Mouse (Mus musculus): ENCODE measurements around the gene Ctsw. TPM values are rescaled to one million over a fixed set of nuclear protein-coding genes. Genes with fewer than 3 reads are reported as not detected.
"Not testable (repeated sequence)": the region's sequence is repeated elsewhere in the genome, so short reads cannot be mapped to it uniquely, and the experiment has no call there.

Gene Ctsw
- polyA plus RNA-seq, 1 experiment, result not detected

DNA sequence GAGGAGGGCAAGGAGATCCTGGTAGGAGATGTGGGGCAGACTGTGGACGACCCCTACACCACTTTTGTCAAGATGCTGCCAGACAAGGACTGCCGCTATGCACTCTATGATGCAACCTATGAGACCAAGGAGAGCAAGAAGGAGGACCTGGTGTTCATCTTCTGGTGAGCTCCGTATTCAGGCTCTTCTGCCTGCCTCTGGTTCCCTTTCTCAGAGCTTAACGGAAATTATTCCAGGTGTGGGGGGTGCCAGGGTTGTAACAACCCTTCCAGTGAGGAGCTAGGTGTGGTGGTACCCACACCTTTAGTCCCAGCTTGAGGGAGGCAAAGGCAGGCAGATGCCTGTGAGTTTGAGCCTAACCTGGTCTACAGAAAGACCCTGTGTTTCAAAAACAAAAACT, 24.3 kb upstream of the Ctsw start:
- TF ChIP-seq POLR2A (IDR thresholded peaks at IDR 0.05; ENCODE audit: control insufficient read depth, low read depth, low read length) (no peak), CTCF (IDR thresholded peaks at IDR 0.05; ENCODE audit: control insufficient read depth, insufficient read depth, insufficient replicate concordance, low read depth, low read length) (no peak)
- Histone ChIP-seq H3K27ac (ENCODE audit: control insufficient read depth, insufficient read depth, low read depth, low read length) (peak overlapping the region; percentile 28; the same call in 1 of the 2 replicates), H3K4me3 (ENCODE audit: control insufficient read depth, low read depth, low read length) (peak overlapping the region; percentile 44), H3K4me1 (ENCODE audit: control insufficient read depth, insufficient read depth, low read length) (peaks cover 5% of the 10 kb centered on the region), H3K36me3 (ENCODE audit: control insufficient read depth, insufficient read depth, low read length) (no peaks in the 10 kb centered on the region; the same call in none of the 2 replicates), H3K27me3 (ENCODE audit: control insufficient read depth, insufficient read depth, low read length) (no peaks in the 10 kb centered on the region)

DNA sequence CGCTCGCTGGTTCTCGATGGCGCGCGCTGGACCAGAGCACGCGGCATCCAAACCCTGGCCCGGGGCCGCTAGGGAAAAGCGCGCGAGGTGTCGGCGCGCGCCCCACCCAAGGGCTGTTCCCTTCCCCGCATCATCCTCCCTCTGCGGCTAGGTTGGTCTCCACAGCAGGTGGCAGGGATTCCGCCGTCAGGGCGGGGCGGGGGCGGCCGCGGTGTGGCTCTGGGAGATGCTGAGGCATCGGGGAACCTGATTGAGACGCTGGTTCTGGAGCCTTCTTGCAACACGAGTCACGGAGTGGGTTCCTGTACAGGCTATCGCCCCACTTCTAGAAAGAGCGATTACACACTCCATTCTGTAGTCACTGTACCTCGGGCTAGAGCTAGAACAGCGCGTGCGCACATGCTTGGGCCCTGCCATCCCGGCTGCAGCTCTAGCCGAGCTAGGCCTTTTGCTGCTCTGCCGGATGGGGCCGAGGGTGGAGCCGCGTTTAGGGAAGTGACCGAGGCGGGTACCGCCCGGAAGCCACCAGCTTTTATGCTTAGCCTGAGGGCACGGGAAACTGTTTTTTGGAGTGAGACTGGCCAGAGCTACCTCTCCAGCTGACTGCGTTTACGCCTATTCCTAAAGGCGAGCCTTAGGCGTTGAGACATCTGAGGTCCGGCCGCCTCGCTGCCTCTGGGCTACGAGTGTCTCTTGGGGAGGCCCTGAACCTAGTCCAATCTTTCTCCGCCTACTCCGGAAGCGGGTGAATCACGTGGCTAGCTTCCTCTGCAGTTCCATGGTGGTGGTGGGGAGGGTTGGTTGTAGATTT, 22.8 kb upstream of the Ctsw start:
- Histone ChIP-seq H3K27ac (ENCODE audit: control insufficient read depth, insufficient read depth, low read depth, low read length) (peak overlapping the region; percentile 96), H3K27me3 (ENCODE audit: control insufficient read depth, insufficient read depth, low read length) (no peaks in the 10 kb centered on the region), H3K36me3 (ENCODE audit: control insufficient read depth, insufficient read depth, low read length) (no peaks in the 10 kb centered on the region; the same call in none of the 2 replicates), H3K4me3 (ENCODE audit: control insufficient read depth, low read depth, low read length) (peak overlapping the region; percentile 90), H3K4me1 (ENCODE audit: control insufficient read depth, insufficient read depth, low read length) (peaks cover 7% of the 10 kb centered on the region)
- no peak for TF ChIP-seq CTCF (IDR thresholded peaks at IDR 0.05; ENCODE audit: control insufficient read depth, insufficient read depth, insufficient replicate concordance, low read depth, low read length)
- TF ChIP-seq POLR2A (IDR thresholded peaks at IDR 0.05; ENCODE audit: control insufficient read depth, low read depth, low read length), result peak; percentile 52

DNA sequence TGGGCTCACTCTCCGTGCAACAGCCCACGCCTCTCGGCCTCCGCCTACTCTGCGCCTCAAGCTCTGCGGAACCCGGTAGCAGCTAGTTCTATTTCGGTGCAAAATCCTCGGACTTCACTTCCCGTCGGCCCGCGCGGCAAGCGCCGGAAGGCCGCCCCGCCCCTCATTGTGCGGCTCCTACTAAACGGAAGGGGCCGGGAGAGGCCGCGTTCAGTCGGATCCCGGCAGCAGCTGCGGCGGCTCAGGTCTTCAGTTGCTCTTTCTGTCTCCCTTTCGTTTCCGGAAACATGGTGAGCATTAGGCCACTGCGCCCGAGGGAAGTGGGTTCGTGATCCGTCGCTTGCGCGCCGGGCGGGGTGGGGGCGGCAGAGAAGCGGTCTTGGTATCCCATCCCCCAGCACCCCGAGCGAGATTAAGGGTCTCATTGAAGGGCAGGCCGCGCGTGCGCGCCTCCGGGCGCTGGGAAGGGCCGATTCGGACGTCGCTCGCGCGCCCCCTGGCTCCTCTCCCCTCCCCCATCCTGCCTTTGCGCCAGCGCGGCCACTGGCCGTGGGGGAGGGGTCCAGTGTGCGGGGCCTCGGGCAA, 22.1 kb upstream of the Ctsw start, which contains the start of gene Cfl1:
Cfl1 (plus strand) TSS at position 143 of the 585 bp plus-strand sequence.
- peaks cover 7% of the 10 kb centered on the region for H3K4me1 ChIP-seq (ENCODE audit: control insufficient read depth, insufficient read depth, low read length)
- H3K4me3 ChIP-seq (ENCODE audit: control insufficient read depth, low read depth, low read length), result peak within 1 kb of the TSS; percentile 90
- no peaks in the 10 kb centered on the region; the same call in none of the 2 replicates for H3K36me3 ChIP-seq (ENCODE audit: control insufficient read depth, insufficient read depth, low read length)
- no peaks in the 10 kb centered on the region for H3K27me3 ChIP-seq (ENCODE audit: control insufficient read depth, insufficient read depth, low read length)
- H3K27ac ChIP-seq (ENCODE audit: control insufficient read depth, insufficient read depth, low read depth, low read length), result peak within 1 kb of the TSS; percentile 96
- TF ChIP-seq CTCF (IDR thresholded peaks at IDR 0.05; ENCODE audit: control insufficient read depth, insufficient read depth, insufficient replicate concordance, low read depth, low read length) (no peak), POLR2A (IDR thresholded peaks at IDR 0.05; ENCODE audit: control insufficient read depth, low read depth, low read length) (peak; percentile 95)

DNA sequence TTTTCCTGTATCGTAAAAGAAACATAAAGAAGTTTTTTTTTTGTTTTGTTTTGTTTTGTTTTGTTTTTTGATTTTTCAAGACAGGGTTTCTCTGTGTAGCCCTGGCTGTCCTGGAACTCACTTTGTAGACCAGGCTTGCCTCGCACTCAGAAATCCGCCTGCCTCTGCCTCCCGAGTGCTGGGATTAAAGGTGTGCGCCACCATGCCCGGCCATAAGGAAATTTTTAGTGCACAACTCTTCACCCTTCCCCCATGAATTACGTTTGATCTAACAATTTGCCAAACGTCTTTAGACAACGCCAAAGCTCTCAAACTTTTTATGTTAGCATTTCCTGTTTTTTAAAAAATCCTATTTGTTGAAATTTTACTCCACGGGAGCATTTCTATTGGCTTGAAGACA, 21.4 kb upstream of the Ctsw start:
- H3K36me3 ChIP-seq (ENCODE audit: control insufficient read depth, insufficient read depth, low read length); H3K27me3 ChIP-seq (ENCODE audit: control insufficient read depth, insufficient read depth, low read length); H3K4me1 ChIP-seq (ENCODE audit: control insufficient read depth, insufficient read depth, low read length): not testable (repeated sequence)
- H3K27ac ChIP-seq (ENCODE audit: control insufficient read depth, insufficient read depth, low read depth, low read length), result peak overlapping the region; percentile 96
- H3K4me3 ChIP-seq (ENCODE audit: control insufficient read depth, low read depth, low read length), result peak overlapping the region; percentile 67

DNA sequence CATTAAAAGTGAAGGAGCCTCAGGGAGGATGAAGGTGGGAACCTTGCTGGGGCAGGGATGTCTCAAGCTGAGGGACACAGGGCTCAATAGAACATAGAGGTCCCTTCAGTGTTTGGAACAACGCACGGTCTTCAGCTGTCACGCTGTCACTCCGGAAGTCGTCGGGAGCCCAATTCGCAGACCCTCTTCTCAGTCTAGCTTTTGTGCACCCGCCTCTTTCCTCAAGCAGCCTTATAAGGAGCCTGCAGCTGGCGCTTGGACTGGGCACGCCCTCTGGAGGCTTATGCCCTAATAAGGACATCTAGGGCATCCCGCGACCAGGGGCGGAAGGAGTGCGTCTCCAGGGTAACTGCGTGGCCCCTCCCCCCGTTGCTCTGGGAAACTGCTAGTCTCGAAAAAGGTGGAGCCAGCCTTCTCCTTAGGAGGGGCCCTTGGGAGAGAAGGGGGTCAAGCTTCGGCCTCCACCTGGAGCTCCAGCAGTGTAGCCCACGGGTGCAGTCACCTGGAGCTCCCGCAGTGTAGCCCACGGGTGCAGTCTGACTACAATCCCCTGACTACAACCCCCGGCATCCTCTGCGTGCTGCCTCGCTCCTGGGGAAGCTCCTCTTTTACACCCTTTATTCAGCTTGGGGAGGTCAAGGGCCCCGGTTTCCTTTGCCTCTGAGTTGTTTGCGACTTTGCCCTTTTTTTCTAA, 20.7 kb upstream of the Ctsw start:
- peaks cover 7% of the 10 kb centered on the region for H3K4me1 ChIP-seq (ENCODE audit: control insufficient read depth, insufficient read depth, low read length)

DNA sequence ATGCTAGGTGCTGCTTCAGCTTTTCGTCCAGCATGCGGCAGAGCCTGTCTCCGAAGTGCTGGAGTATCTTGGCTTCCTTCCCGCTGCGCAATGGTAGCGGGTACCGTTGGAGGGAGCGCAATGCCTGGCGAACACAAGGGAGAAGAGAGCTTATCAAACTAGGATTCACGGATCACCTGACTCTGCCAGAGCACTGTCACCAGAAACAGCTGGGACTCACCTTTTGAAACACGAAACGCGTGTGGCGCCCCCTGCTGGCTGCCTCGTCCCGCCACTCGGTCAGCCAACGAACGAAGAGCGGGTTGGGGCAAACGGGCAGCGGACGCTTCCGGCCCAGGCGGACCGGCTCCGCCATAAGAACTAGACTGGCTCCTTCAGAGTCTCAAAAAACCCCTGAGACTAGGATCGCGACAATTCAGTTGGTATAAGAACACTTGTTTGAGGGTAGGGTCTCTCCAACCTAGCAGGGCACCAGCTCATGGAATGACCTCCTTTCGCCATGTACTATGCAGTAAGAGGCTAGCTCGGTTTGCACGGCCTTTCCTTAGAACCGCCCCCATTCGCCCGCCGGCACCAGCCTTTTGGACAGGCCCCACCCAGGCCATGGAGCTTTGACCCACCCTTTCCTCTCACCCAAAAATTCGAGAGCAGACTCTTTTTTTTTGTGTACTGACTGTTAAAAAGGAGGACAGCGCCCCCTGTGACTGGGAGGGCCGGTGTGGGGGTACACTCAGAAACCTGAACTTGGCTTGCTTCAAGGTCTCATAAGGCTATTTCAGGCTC, 19.7 kb upstream of the Ctsw start, which contains the start of gene Mus81:
Mus81 (minus strand) TSS at position 635 of the 783 bp plus-strand sequence.
- TF ChIP-seq POLR2A (IDR thresholded peaks at IDR 0.05; ENCODE audit: control insufficient read depth, low read depth, low read length) (peak; percentile 70), CTCF (IDR thresholded peaks at IDR 0.05; ENCODE audit: control insufficient read depth, insufficient read depth, insufficient replicate concordance, low read depth, low read length) (peak; percentile 90)
- Histone ChIP-seq H3K4me1 (ENCODE audit: control insufficient read depth, insufficient read depth, low read length) (peaks cover 7% of the 10 kb centered on the region), H3K27me3 (ENCODE audit: control insufficient read depth, insufficient read depth, low read length) (no peaks in the 10 kb centered on the region), H3K4me3 (ENCODE audit: control insufficient read depth, low read depth, low read length) (peak within 1 kb of the TSS; percentile 88), H3K36me3 (ENCODE audit: control insufficient read depth, insufficient read depth, low read length) (no peaks in the 10 kb centered on the region; the same call in 1 of the 2 replicates), H3K27ac (ENCODE audit: control insufficient read depth, insufficient read depth, low read depth, low read length) (peak within 1 kb of the TSS; percentile 94)

More for the DNA sequence above, 20.7 kb upstream of the Ctsw start:
- no peaks in the 10 kb centered on the region for H3K27me3 ChIP-seq (ENCODE audit: control insufficient read depth, insufficient read depth, low read length)
- no peaks in the 10 kb centered on the region; the same call in 1 of the 2 replicates for H3K36me3 ChIP-seq (ENCODE audit: control insufficient read depth, insufficient read depth, low read length)
- H3K4me3 ChIP-seq (ENCODE audit: control insufficient read depth, low read depth, low read length), result peak overlapping the region; percentile 88
- peak overlapping the region; percentile 94 for H3K27ac ChIP-seq (ENCODE audit: control insufficient read depth, insufficient read depth, low read depth, low read length)
- TF ChIP-seq POLR2A (IDR thresholded peaks at IDR 0.05; ENCODE audit: control insufficient read depth, low read depth, low read length), result peak; percentile 73
- TF ChIP-seq CTCF (IDR thresholded peaks at IDR 0.05; ENCODE audit: control insufficient read depth, insufficient read depth, insufficient replicate concordance, low read depth, low read length), result no peak

All from testis, adult 2 months (tissue).